Mouse (Mus musculus): ENCODE data around the gene Pdyn. TPM values are rescaled to one million over a fixed set of nuclear protein-coding genes. Genes with fewer than 3 reads are reported as not detected.

The Pdyn gene
- polyA plus RNA-seq, 1 experiment from 2014 or later = 1.9 TPM

- no peaks in the 10 kb centered on the region for H3K4me1 ChIP-seq (replicated peaks; ENCODE audit: control insufficient read depth, insufficient read depth, low read length)
- DNase-seq (ENCODE audit: low spot score) = no peak
- no peak overlapping the region for H3K4me2 ChIP-seq (replicated peaks; ENCODE audit: low read depth, low read length)
- WGBS = 88% methylated on average over 8 of the region's 8 CpGs
- H3K27ac ChIP-seq (ENCODE audit: low read depth, low read length) = no peak overlapping the region
- H3K36me3 ChIP-seq (ENCODE audit: control insufficient read depth, insufficient read depth, low read length) = no peaks in the 10 kb centered on the region
- ATAC-seq (ENCODE audit: low FRiP score) = no peak
- H3K27me3 ChIP-seq (ENCODE audit: control insufficient read depth, insufficient read depth, low read length) = no peaks in the 10 kb centered on the region
- no peak overlapping the region for H3K9ac ChIP-seq (ENCODE audit: low read depth, low read length)
- no peak overlapping the region for H3K4me3 ChIP-seq (ENCODE audit: low read depth, low read length)
- H3K9me3 ChIP-seq (ENCODE audit: control insufficient read depth, low read length) = no peaks in the 10 kb centered on the region
Measured at GRCm38 (mm10) chr2:129692694-129693093, 7.0 kb downstream of the Pdyn start.

- Histone ChIP-seq H3K27me3 (ENCODE audit: control insufficient read depth, insufficient read depth, low read length) (no peaks in the 10 kb centered on the region), H3K27ac (ENCODE audit: low read depth, low read length) (no peak overlapping the region), H3K9ac (ENCODE audit: low read depth, low read length) (no peak overlapping the region), H3K4me1 (replicated peaks; ENCODE audit: control insufficient read depth, insufficient read depth, low read length) (no peaks in the 10 kb centered on the region), H3K9me3 (ENCODE audit: control insufficient read depth, low read length) (no peaks in the 10 kb centered on the region), H3K4me3 (ENCODE audit: low read depth, low read length) (no peak overlapping the region), H3K36me3 (ENCODE audit: control insufficient read depth, insufficient read depth, low read length) (no peaks in the 10 kb centered on the region), H3K4me2 (replicated peaks; ENCODE audit: low read depth, low read length) (no peak overlapping the region)
- no peak for ATAC-seq (ENCODE audit: low FRiP score)
- DNase-seq (ENCODE audit: low spot score) = no peak
- WGBS = 86% methylated on average over 7 of the region's 7 CpGs
Measured at GRCm38 (mm10) chr2:129689694-129690093, 9.9 kb downstream of the Pdyn start.

- Histone ChIP-seq H3K4me1 (replicated peaks; ENCODE audit: control insufficient read depth, insufficient read depth, low read length) (no peaks in the 10 kb centered on the region), H3K27ac (ENCODE audit: low read depth, low read length) (no peak overlapping the region), H3K4me2 (replicated peaks; ENCODE audit: low read depth, low read length) (no peak overlapping the region), H3K9ac (ENCODE audit: low read depth, low read length) (no peak overlapping the region), H3K27me3 (ENCODE audit: control insufficient read depth, insufficient read depth, low read length) (no peaks in the 10 kb centered on the region), H3K9me3 (ENCODE audit: control insufficient read depth, low read length) (no peaks in the 10 kb centered on the region), H3K4me3 (ENCODE audit: low read depth, low read length) (no peak overlapping the region), H3K36me3 (ENCODE audit: control insufficient read depth, insufficient read depth, low read length) (no peaks in the 10 kb centered on the region)
- DNase-seq (ENCODE audit: low spot score) (no peak), ATAC-seq (ENCODE audit: low FRiP score) (no peak)
- 89% methylated on average over 28 of the region's 28 CpGs for WGBS
Measured at GRCm38 (mm10) chr2:129688036-129688625, 11.5 kb downstream of the Pdyn start.

GRCm38 (mm10) chr2:129686908-129687307, 12.7 kb downstream of the Pdyn start:
- H3K36me3 ChIP-seq (ENCODE audit: control insufficient read depth, insufficient read depth, low read length) = no peaks in the 10 kb centered on the region
- no peaks in the 10 kb centered on the region for H3K9me3 ChIP-seq (ENCODE audit: control insufficient read depth, low read length)
- no peak overlapping the region for H3K4me2 ChIP-seq (replicated peaks; ENCODE audit: low read depth, low read length)
- H3K27me3 ChIP-seq (ENCODE audit: control insufficient read depth, insufficient read depth, low read length) = no peaks in the 10 kb centered on the region
- H3K27ac ChIP-seq (ENCODE audit: low read depth, low read length) = no peak overlapping the region
- no peak for ATAC-seq (ENCODE audit: low FRiP score)
- no peak overlapping the region for H3K4me3 ChIP-seq (ENCODE audit: low read depth, low read length)
- no peaks in the 10 kb centered on the region for H3K4me1 ChIP-seq (replicated peaks; ENCODE audit: control insufficient read depth, insufficient read depth, low read length)
- DNase-seq (ENCODE audit: low spot score) = no peak
- 76% methylated on average over 10 of the region's 10 CpGs for WGBS
- no peak overlapping the region for H3K9ac ChIP-seq (ENCODE audit: low read depth, low read length)

- ATAC-seq (ENCODE audit: low FRiP score) (no peak), DNase-seq (ENCODE audit: low spot score) (no peak)
- Histone ChIP-seq H3K9me3 (ENCODE audit: control insufficient read depth, low read length) (no peaks in the 10 kb centered on the region), H3K4me1 (replicated peaks; ENCODE audit: control insufficient read depth, insufficient read depth, low read length) (no peaks in the 10 kb centered on the region), H3K36me3 (ENCODE audit: control insufficient read depth, insufficient read depth, low read length) (no peaks in the 10 kb centered on the region), H3K27me3 (ENCODE audit: control insufficient read depth, insufficient read depth, low read length) (no peaks in the 10 kb centered on the region; the same call in 1 of the 2 replicates), H3K4me2 (replicated peaks; ENCODE audit: low read depth, low read length) (no peak overlapping the region), H3K4me3 (ENCODE audit: low read depth, low read length) (no peak overlapping the region), H3K9ac (ENCODE audit: low read depth, low read length) (no peak overlapping the region), H3K27ac (ENCODE audit: low read depth, low read length) (no peak overlapping the region)
- WGBS = 74% methylated on average over 4 of the region's 4 CpGs
Measured at GRCm38 (mm10) chr2:129684014-129684413, 15.6 kb downstream of the Pdyn start.

- Histone ChIP-seq H3K27ac (ENCODE audit: low read depth, low read length) (no peak overlapping the region), H3K4me3 (ENCODE audit: low read depth, low read length) (no peak overlapping the region), H3K36me3 (ENCODE audit: control insufficient read depth, insufficient read depth, low read length) (no peaks in the 10 kb centered on the region), H3K4me2 (replicated peaks; ENCODE audit: low read depth, low read length) (no peak overlapping the region), H3K27me3 (ENCODE audit: control insufficient read depth, insufficient read depth, low read length) (no peaks in the 10 kb centered on the region; the same call in 1 of the 2 replicates), H3K9me3 (ENCODE audit: control insufficient read depth, low read length) (no peaks in the 10 kb centered on the region), H3K4me1 (replicated peaks; ENCODE audit: control insufficient read depth, insufficient read depth, low read length) (no peaks in the 10 kb centered on the region), H3K9ac (ENCODE audit: low read depth, low read length) (no peak overlapping the region)
- ATAC-seq (ENCODE audit: low FRiP score) (no peak), DNase-seq (ENCODE audit: low spot score) (no peak)
- WGBS = 84% methylated on average over 3 of the region's 3 CpGs
Measured at GRCm38 (mm10) chr2:129680236-129680635, 19.4 kb downstream of the Pdyn start.

- Histone ChIP-seq H3K9me3 (ENCODE audit: control insufficient read depth, low read length) (no peaks in the 10 kb centered on the region), H3K36me3 (ENCODE audit: control insufficient read depth, insufficient read depth, low read length) (no peaks in the 10 kb centered on the region), H3K27ac (ENCODE audit: low read depth, low read length) (no peak overlapping the region), H3K4me3 (ENCODE audit: low read depth, low read length) (no peak overlapping the region), H3K9ac (ENCODE audit: low read depth, low read length) (no peak overlapping the region), H3K4me1 (replicated peaks; ENCODE audit: control insufficient read depth, insufficient read depth, low read length) (no peaks in the 10 kb centered on the region), H3K27me3 (ENCODE audit: control insufficient read depth, insufficient read depth, low read length) (no peaks in the 10 kb centered on the region; the same call in 1 of the 2 replicates), H3K4me2 (replicated peaks; ENCODE audit: low read depth, low read length) (no peak overlapping the region)
- 81% methylated on average over 5 of the region's 5 CpGs for WGBS
- ATAC-seq (ENCODE audit: low FRiP score) (no peak), DNase-seq (ENCODE audit: low spot score) (no peak)
Measured at GRCm38 (mm10) chr2:129679066-129679465, 20.6 kb downstream of the Pdyn start.

- ATAC-seq (ENCODE audit: low FRiP score) (no peak), DNase-seq (ENCODE audit: low spot score) (peak; percentile 12)
- H3K36me3 ChIP-seq (ENCODE audit: control insufficient read depth, insufficient read depth, low read length) = no peaks in the 10 kb centered on the region
- no peaks in the 10 kb centered on the region; the same call in 1 of the 2 replicates for H3K27me3 ChIP-seq (ENCODE audit: control insufficient read depth, insufficient read depth, low read length)
- no peaks in the 10 kb centered on the region for H3K9me3 ChIP-seq (ENCODE audit: control insufficient read depth, low read length)
- 22% methylated on average over 2 of the region's 2 CpGs for WGBS
- no peak overlapping the region for H3K4me3 ChIP-seq (ENCODE audit: low read depth, low read length)
- H3K4me2 ChIP-seq (replicated peaks; ENCODE audit: low read depth, low read length) = no peak overlapping the region
- H3K9ac ChIP-seq (ENCODE audit: low read depth, low read length) = no peak overlapping the region
- no peaks in the 10 kb centered on the region for H3K4me1 ChIP-seq (replicated peaks; ENCODE audit: control insufficient read depth, insufficient read depth, low read length)
- no peak overlapping the region for H3K27ac ChIP-seq (ENCODE audit: low read depth, low read length)
Measured at GRCm38 (mm10) chr2:129677664-129678063, 22.0 kb downstream of the Pdyn start.

- no peaks in the 10 kb centered on the region; the same call in 1 of the 2 replicates for H3K27me3 ChIP-seq (ENCODE audit: control insufficient read depth, insufficient read depth, low read length)
- no peak for ATAC-seq (ENCODE audit: low FRiP score)
- DNase-seq (ENCODE audit: low spot score) = peak; percentile 89
- H3K9me3 ChIP-seq (ENCODE audit: control insufficient read depth, low read length) = no peaks in the 10 kb centered on the region
- no peak overlapping the region for H3K4me3 ChIP-seq (ENCODE audit: low read depth, low read length)
- H3K4me1 ChIP-seq (replicated peaks; ENCODE audit: control insufficient read depth, insufficient read depth, low read length) = no peaks in the 10 kb centered on the region
- no peak overlapping the region for H3K27ac ChIP-seq (ENCODE audit: low read depth, low read length)
- no peaks in the 10 kb centered on the region for H3K36me3 ChIP-seq (ENCODE audit: control insufficient read depth, insufficient read depth, low read length)
- no peak overlapping the region for H3K4me2 ChIP-seq (replicated peaks; ENCODE audit: low read depth, low read length)
- H3K9ac ChIP-seq (ENCODE audit: low read depth, low read length) = no peak overlapping the region
- 37% methylated on average over 13 of the region's 13 CpGs for WGBS
Measured at GRCm38 (mm10) chr2:129674935-129675634, 24.6 kb downstream of the Pdyn start.

All from hindbrain, embryonic 11.5 days (tissue).